Mouse (Mus musculus) E14TG2a.4 (cell line): ENCODE results near the gene Podxl2.

Experiments used
- CTCF ChIP-seq: conservative IDR thresholded peaks from 2 replicates; pipeline ENCODE4 v1.5.1; 2014; ENCODE audit warnings: low read length
- NANOG ChIP-seq: IDR thresholded peaks from 2 replicates; pipeline ENCODE4 v1.6.1; 2014; ENCODE audit warnings: borderline replicate concordance, low read length, mixed read lengths
- POU5F1 ChIP-seq: IDR thresholded peaks from 2 replicates; pipeline ENCODE4 v1.6.1; 2014; ENCODE audit warnings: low read length, borderline replicate concordance

DNA sequence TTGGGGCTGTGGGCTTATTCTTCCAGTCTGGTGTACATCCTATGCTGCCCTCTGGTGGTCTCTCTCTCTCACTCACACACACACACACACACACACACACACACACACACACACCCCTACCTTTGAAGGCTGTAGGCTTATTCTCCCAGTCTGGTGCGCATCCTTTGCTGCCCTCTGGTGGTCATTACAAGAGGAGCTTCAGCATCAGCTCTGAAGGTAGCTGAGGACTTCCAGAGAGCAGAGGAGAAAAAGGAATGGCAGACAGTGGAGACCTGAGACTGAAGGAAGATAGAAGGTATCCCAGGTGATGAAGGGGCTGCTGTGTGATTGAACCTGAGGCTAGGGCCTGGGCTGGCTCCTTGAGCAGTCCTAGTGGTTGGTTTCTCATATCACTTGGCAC, 41.3 kb upstream of the Podxl2 start:
- peak; percentile 69 for TF ChIP-seq CTCF
- TF ChIP-seq POU5F1 = no peak
- no peak for TF ChIP-seq NANOG
